Mouse (Mus musculus) C2C12 (cell line): ENCODE data around the gene Kctd7.

Experiments
- CTCF ChIP-seq: IDR thresholded peaks from one replicate; pipeline ENCODE4 v1.5.1; 2011; ENCODE audit not compliant: control insufficient read depth, insufficient read depth, insufficient read length
- FOSL1 ChIP-seq: IDR thresholded peaks from one replicate; pipeline ENCODE4 v1.8.0; 2011; ENCODE audit warnings: mild to moderate bottlenecking, low read length; ENCODE audit not compliant: poor library complexity, insufficient read depth, severe bottlenecking
- MAX ChIP-seq: IDR thresholded peaks from one replicate; pipeline ENCODE4 v1.6.1; 2011; ENCODE audit warnings: mild to moderate bottlenecking, control low read depth
- MYOG ChIP-seq: IDR thresholded peaks from one replicate; pipeline ENCODE4 v1.6.1; 2011; ENCODE audit not compliant: control insufficient read depth, insufficient read length; ENCODE audit errors: extremely low read depth
- USF1 ChIP-seq: IDR thresholded peaks from one replicate; pipeline ENCODE4 v1.6.1; 2011; ENCODE audit warnings: low read depth, mild to moderate bottlenecking, control low read depth, moderate library complexity

- no peak for TF ChIP-seq CTCF
- no peak for TF ChIP-seq USF1
- no peak for TF ChIP-seq MAX
- TF ChIP-seq FOSL1: no peak
- no peak for TF ChIP-seq MYOG
These were observed 39.7 kb downstream of the Kctd7 start for GRCm38 (mm10) chr5:130184193-130184856.
